Mouse (Mus musculus): ENCODE measurements around the gene Tex2. TPM values are rescaled to one million over a fixed set of nuclear protein-coding genes. Genes with fewer than 3 reads are reported as not detected.
A peak's percentile ranks its signal among the peaks of the same experiment; 100 is the strongest.

Tex2 gene
- polyA plus RNA-seq, 1 experiment: 79.6 TPM

GRCm38 (mm10) chr11:106574456-106574855 is 38.8 kb downstream of the Tex2 start:
- no peak overlapping the region for H3K27ac ChIP-seq (ENCODE audit: insufficient read depth, low read length)
- H3K27me3 ChIP-seq (ENCODE audit: control insufficient read depth, insufficient read depth, low read length): no peaks in the 10 kb centered on the region
- no peak for DNase-seq
- 90% methylated on average over 9 of the region's 9 CpGs for WGBS
- TF ChIP-seq POLR2A (IDR thresholded peaks at IDR 0.05; ENCODE audit: borderline replicate concordance, insufficient read depth, low read length) (no peak), CTCF (IDR thresholded peaks at IDR 0.05; ENCODE audit: borderline replicate concordance, insufficient read depth, low read depth, low read length) (no peak)
- no peak overlapping the region for H3K4me3 ChIP-seq (replicated peaks; ENCODE audit: insufficient read depth, low read depth, low read length)
- peaks cover 28% of the 10 kb centered on the region for H3K4me1 ChIP-seq (ENCODE audit: control insufficient read depth, insufficient read depth, low read length)

DNA sequence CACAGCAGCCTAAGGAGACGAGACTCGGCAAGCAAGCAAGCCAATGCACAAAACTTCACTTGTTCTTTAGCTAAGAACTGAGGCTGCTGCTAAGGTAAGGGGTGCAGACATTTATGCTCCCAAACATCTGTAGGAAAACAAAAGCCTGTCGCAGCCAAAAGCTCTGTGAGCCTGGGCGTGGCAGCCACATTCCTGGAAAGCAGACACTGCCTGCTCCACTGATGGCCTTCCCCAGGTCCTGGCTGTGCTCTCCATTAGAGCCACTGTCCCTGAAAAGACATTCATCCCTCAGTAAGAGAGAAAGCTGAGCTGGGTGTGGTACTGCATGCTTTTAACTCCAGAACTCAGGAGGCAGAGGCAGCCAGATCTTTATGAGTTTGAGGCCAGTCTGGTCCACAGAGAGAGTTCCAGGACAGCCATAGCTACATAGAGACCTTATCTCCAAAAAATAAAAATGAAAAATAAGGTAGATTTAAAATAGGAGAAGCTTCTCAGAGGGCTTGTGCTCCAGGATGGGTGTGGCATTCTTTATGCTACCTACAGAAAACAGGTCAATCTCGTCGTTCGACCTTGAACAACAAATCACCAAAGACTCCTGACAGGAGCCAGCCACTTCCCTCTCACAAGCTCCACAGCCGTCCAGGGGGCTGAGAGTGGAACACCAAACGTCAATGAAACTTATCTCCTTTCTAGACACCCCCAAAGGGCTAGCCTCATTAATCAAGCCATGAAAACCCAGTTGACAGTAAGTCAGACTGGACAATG is 39.6 kb downstream of the Tex2 start:
- Histone ChIP-seq H3K4me3 (replicated peaks; ENCODE audit: insufficient read depth, low read depth, low read length) (no peak overlapping the region), H3K27ac (ENCODE audit: insufficient read depth, low read length) (no peak overlapping the region), H3K4me1 (ENCODE audit: control insufficient read depth, insufficient read depth, low read length) (peaks cover 32% of the 10 kb centered on the region), H3K27me3 (ENCODE audit: control insufficient read depth, insufficient read depth, low read length) (no peaks in the 10 kb centered on the region)
- no peak for TF ChIP-seq POLR2A (IDR thresholded peaks at IDR 0.05; ENCODE audit: borderline replicate concordance, insufficient read depth, low read length)
- no peak for TF ChIP-seq CTCF (IDR thresholded peaks at IDR 0.05; ENCODE audit: borderline replicate concordance, insufficient read depth, low read depth, low read length)
- WGBS: 83% methylated on average over 9 of the region's 9 CpGs
- no peak for DNase-seq

- Histone ChIP-seq H3K27ac (ENCODE audit: insufficient read depth, low read length) (no peak overlapping the region), H3K27me3 (ENCODE audit: control insufficient read depth, insufficient read depth, low read length) (no peaks in the 10 kb centered on the region), H3K4me3 (replicated peaks; ENCODE audit: insufficient read depth, low read depth, low read length) (no peak overlapping the region), H3K4me1 (ENCODE audit: control insufficient read depth, insufficient read depth, low read length) (peaks cover 37% of the 10 kb centered on the region)
- no peak for DNase-seq
- TF ChIP-seq POLR2A (IDR thresholded peaks at IDR 0.05; ENCODE audit: borderline replicate concordance, insufficient read depth, low read length): no peak
- TF ChIP-seq CTCF (IDR thresholded peaks at IDR 0.05; ENCODE audit: borderline replicate concordance, insufficient read depth, low read depth, low read length): no peak
- WGBS: 78% methylated on average over 9 of the region's 9 CpGs
Observed at GRCm38 (mm10) chr11:106572958-106573357, 40.3 kb downstream of the Tex2 start.

GRCm38 (mm10) chr11:106572020-106572782 is 41.0 kb downstream of the Tex2 start:
- peak overlapping the region; percentile 55; the same call in 1 of the 2 replicates for H3K27ac ChIP-seq (ENCODE audit: insufficient read depth, low read length)
- peak in 1 of 2 experiments; percentile 38 for DNase-seq
- whole genome bisulfite sequencing: 42% methylated on average over 15 of the region's 15 CpGs
- H3K4me3 ChIP-seq (replicated peaks; ENCODE audit: insufficient read depth, low read depth, low read length): no peak overlapping the region
- peaks cover 42% of the 10 kb centered on the region for H3K4me1 ChIP-seq (ENCODE audit: control insufficient read depth, insufficient read depth, low read length)
- no peaks in the 10 kb centered on the region for H3K27me3 ChIP-seq (ENCODE audit: control insufficient read depth, insufficient read depth, low read length)
- TF ChIP-seq POLR2A (IDR thresholded peaks at IDR 0.05; ENCODE audit: borderline replicate concordance, insufficient read depth, low read length): no peak

GRCm38 (mm10) chr11:106571026-106571983 is 41.9 kb downstream of the Tex2 start:
- WGBS: 74% methylated on average over 11 of the region's 11 CpGs
- Histone ChIP-seq H3K27ac (ENCODE audit: insufficient read depth, low read length) (0 out of 2 replicates have a peak overlapping the region, but pooled peaks have one; percentile 8), H3K27me3 (ENCODE audit: control insufficient read depth, insufficient read depth, low read length) (no peaks in the 10 kb centered on the region), H3K4me3 (replicated peaks; ENCODE audit: insufficient read depth, low read depth, low read length) (no peak overlapping the region), H3K4me1 (ENCODE audit: control insufficient read depth, insufficient read depth, low read length) (peaks cover 42% of the 10 kb centered on the region)
- no peak for DNase-seq
- TF ChIP-seq CTCF (IDR thresholded peaks at IDR 0.05; ENCODE audit: borderline replicate concordance, insufficient read depth, low read depth, low read length) (no peak), POLR2A (IDR thresholded peaks at IDR 0.05; ENCODE audit: borderline replicate concordance, insufficient read depth, low read length) (no peak)

- Histone ChIP-seq H3K4me1 (ENCODE audit: control insufficient read depth, insufficient read depth, low read length) (peaks cover 49% of the 10 kb centered on the region), H3K27me3 (ENCODE audit: control insufficient read depth, insufficient read depth, low read length) (no peaks in the 10 kb centered on the region), H3K27ac (ENCODE audit: insufficient read depth, low read length) (0 out of 2 replicates have a peak overlapping the region, but pooled peaks have one; percentile 32), H3K4me3 (replicated peaks; ENCODE audit: insufficient read depth, low read depth, low read length) (no peak overlapping the region)
- TF ChIP-seq POLR2A (IDR thresholded peaks at IDR 0.05; ENCODE audit: borderline replicate concordance, insufficient read depth, low read length) (no peak), CTCF (IDR thresholded peaks at IDR 0.05; ENCODE audit: borderline replicate concordance, insufficient read depth, low read depth, low read length) (no peak)
- peak; percentile 77 to 89 for DNase-seq
- 18% methylated on average over 14 of the region's 14 CpGs for WGBS
Observed at GRCm38 (mm10) chr11:106568329-106568960, 44.8 kb downstream of the Tex2 start.

Data from cerebellum, adult 2 months (tissue).